Mouse (Mus musculus) ES-Bruce4 (cell line): ENCODE measurements around the gene Traf1. TPM values are rescaled to one million over a fixed set of nuclear protein-coding genes. Genes with fewer than 3 reads are reported as not detected.

Experiments used
- H3K27ac ChIP-seq: 2 replicates; pipeline ENCODE4 v1.5.1; 2012; ENCODE audit warnings: low read length, inconsistent platforms; ENCODE audit not compliant: insufficient read depth
- H3K27me3 ChIP-seq: 2 replicates; pipeline ENCODE4 v1.6.1; 2012; ENCODE audit warnings: mild to moderate bottlenecking, low read length, inconsistent platforms; ENCODE audit not compliant: control insufficient read depth, poor library complexity, insufficient read depth, severe bottlenecking
- H3K36me3 ChIP-seq: 2 replicates; pipeline ENCODE4 v1.6.1; 2012; ENCODE audit warnings: inconsistent platforms, mild to moderate bottlenecking, low read length, moderate library complexity; ENCODE audit not compliant: control insufficient read depth, poor library complexity, insufficient read depth, severe bottlenecking
- H3K4me1 ChIP-seq: one replicate; pipeline ENCODE4 v1.8.1; 2011; ENCODE audit warnings: low read length; ENCODE audit not compliant: control insufficient read depth, insufficient read depth
- H3K4me3 ChIP-seq: 2 replicates; pipeline ENCODE4 v1.5.1; 2011; ENCODE audit warnings: low read depth, mild to moderate bottlenecking, low read length
- H3K9ac ChIP-seq: 2 replicates; pipeline ENCODE4 v1.6.1; 2012; ENCODE audit warnings: low read depth, mild to moderate bottlenecking, inconsistent platforms; ENCODE audit not compliant: poor library complexity, severe bottlenecking
- H3K9me3 ChIP-seq: replicated peaks from 2 replicates; pipeline ENCODE4 v1.6.1; 2012; ENCODE audit warnings: mild to moderate bottlenecking, low read length, inconsistent platforms; ENCODE audit not compliant: control insufficient read depth, poor library complexity, insufficient read depth, severe bottlenecking
- CTCF ChIP-seq: IDR thresholded peaks from one replicate; pipeline ENCODE4 v1.8.1; 2011; ENCODE audit warnings: low read depth, low read length
- EP300 ChIP-seq: IDR thresholded peaks from 2 replicates; pipeline ENCODE4 v1.6.1; 2011; ENCODE audit warnings: low read depth, low read length; ENCODE audit not compliant: insufficient read depth
- POLR2A ChIP-seq: IDR thresholded peaks from one replicate; pipeline ENCODE4 v1.8.1; 2011; ENCODE audit warnings: low read length; ENCODE audit not compliant: insufficient read depth
- polyA plus RNA-seq: library from polyadenylated mRNA; stranded (reverse); fragments of >200 nt; gene quantifications from 2 replicates; pipeline ENCODE4 v1.2.4, GENCODE M21; 2011; ENCODE audit warnings: low read depth; ENCODE audit not compliant: missing spikeins, insufficient read depth, insufficient read length

Gene Traf1
- polyA plus RNA-seq, 1 experiment: 1.2 TPM

GRCm38 (mm10) chr2:34913218-34914068 is 48.1 kb downstream of the Traf1 start, which contains the start of gene Phf19:
Gene Phf19, minus strand, starts transcription at chr2:34914026.
- peaks cover 5% of the 10 kb centered on the region; the same call in 1 of the 2 replicates for H3K27me3 ChIP-seq
- H3K27ac ChIP-seq: no peak within 1 kb of the TSS
- TF ChIP-seq EP300: no peak
- no peak for TF ChIP-seq POLR2A
- TF ChIP-seq CTCF: no peak
- H3K4me1 ChIP-seq: no peaks in the 10 kb centered on the region
- H3K36me3 ChIP-seq: no peaks in the 10 kb centered on the region
- H3K4me3 ChIP-seq: peak within 1 kb of the TSS; percentile 87
- H3K9ac ChIP-seq: peak within 1 kb of the TSS; percentile 71
- no peaks in the 10 kb centered on the region for H3K9me3 ChIP-seq

DNA sequence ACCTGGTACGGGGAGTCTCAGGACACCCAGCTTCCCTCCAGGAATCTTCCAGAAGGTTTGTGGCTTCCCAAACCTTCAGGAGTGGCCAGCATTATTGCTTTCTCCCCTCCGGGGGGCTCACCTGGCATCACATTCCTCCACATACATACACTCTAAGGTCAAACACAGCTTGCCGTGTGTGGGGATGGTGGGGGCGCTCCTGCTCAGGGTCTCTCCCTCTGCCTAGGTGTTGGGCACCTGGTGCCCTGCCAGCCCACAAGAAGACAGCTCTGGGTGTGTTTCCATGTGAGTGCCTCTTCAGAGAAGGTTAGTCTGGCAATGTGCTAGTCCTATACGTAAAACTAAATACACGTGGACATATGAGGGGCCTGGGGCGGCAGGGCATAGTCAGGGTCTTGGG is 49.0 kb downstream of the Traf1 start:
- H3K4me1 ChIP-seq: no peaks in the 10 kb centered on the region
- no peak for TF ChIP-seq POLR2A
- TF ChIP-seq CTCF: no peak
- TF ChIP-seq EP300: no peak
- no peaks in the 10 kb centered on the region for H3K9me3 ChIP-seq
- H3K9ac ChIP-seq: peak overlapping the region; percentile 71
- H3K36me3 ChIP-seq: no peaks in the 10 kb centered on the region
- peaks cover 5% of the 10 kb centered on the region; the same call in 1 of the 2 replicates for H3K27me3 ChIP-seq
- no peak overlapping the region for H3K27ac ChIP-seq
- peak overlapping the region; percentile 87 for H3K4me3 ChIP-seq

GRCm38 (mm10) chr2:34911871-34912270 is 49.7 kb downstream of the Traf1 start:
- Histone ChIP-seq H3K4me1 (peaks cover 1% of the 10 kb centered on the region), H3K27ac (no peak overlapping the region), H3K4me3 (no peak overlapping the region), H3K27me3 (peaks cover 5% of the 10 kb centered on the region; the same call in 1 of the 2 replicates), H3K9me3 (no peaks in the 10 kb centered on the region), H3K9ac (no peak overlapping the region), H3K36me3 (no peaks in the 10 kb centered on the region)
- TF ChIP-seq POLR2A (no peak), CTCF (no peak), EP300 (no peak)

- H3K9ac ChIP-seq: no peak overlapping the region
- no peaks in the 10 kb centered on the region for H3K36me3 ChIP-seq
- peaks cover 5% of the 10 kb centered on the region; the same call in 1 of the 2 replicates for H3K27me3 ChIP-seq
- TF ChIP-seq EP300: no peak
- no peak for TF ChIP-seq CTCF
- TF ChIP-seq POLR2A: no peak
- no peak overlapping the region for H3K4me3 ChIP-seq
- no peak overlapping the region for H3K27ac ChIP-seq
- peaks cover 2% of the 10 kb centered on the region for H3K4me1 ChIP-seq
- no peaks in the 10 kb centered on the region for H3K9me3 ChIP-seq
These were observed 51.9 kb downstream of the Traf1 start for GRCm38 (mm10) chr2:34909719-34910118.

DNA sequence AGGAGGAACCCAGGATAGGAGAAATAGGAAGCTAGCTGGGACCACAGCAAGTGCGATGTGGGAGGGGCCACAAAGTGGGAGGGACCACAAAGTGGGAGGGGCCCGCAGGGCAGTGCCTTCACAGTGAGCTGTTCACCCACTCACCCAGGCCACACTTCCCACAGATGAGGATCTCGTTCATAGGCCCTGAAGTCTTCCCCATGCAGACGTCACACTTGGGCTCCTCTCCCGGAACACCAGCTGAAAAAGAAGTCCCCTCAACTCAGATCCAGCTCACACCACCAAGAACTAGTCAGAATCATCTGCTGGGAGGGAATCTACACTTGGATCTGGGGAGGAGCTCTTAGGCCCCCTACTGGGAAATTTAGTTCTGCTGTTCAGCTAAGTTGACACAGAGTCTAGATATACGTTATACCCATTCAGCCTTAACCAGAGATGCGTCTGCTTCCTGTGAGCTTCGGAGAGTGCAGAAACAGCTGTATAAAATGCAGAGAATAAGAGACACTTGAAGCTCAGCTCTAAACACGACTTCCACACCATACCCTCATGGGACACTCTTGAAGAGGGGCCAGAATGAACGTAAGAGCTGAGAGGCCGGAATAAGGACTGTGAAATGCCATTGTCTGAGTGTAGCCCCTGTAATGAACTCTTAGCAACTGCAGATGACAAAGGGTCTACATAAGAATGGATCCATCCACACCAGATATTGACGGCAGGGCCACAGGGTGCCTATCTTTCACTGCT is 54.5 kb downstream of the Traf1 start:
- TF ChIP-seq POLR2A (no peak), CTCF (no peak), EP300 (no peak)
- H3K4me3 ChIP-seq: no peak overlapping the region
- H3K36me3 ChIP-seq: no peaks in the 10 kb centered on the region
- no peaks in the 10 kb centered on the region for H3K9me3 ChIP-seq
- H3K27ac ChIP-seq: no peak overlapping the region
- H3K27me3 ChIP-seq: no peaks in the 10 kb centered on the region
- peaks cover 2% of the 10 kb centered on the region for H3K4me1 ChIP-seq
- H3K9ac ChIP-seq: no peak overlapping the region

DNA sequence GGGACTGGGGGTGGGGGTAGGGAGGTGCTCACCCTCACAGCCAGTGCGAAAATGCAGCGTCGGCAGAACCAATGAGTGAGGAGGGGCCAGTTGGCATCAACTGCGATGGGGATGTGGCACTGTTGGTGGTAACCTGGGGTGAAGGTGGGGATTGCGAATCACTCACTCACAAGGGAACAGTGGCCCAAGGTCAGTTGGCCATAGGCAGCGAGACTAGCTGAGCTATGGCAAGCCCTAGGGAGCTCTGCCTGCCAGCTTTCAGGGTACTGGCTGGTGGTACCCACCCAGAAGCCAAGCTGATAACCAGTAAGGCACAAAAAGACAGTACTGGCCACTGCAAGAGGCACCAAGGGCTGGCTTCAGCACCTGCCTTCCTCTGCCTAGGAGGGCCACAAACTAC is 55.1 kb downstream of the Traf1 start:
- Histone ChIP-seq H3K9ac (no peak overlapping the region), H3K9me3 (no peaks in the 10 kb centered on the region), H3K4me1 (peaks cover 2% of the 10 kb centered on the region), H3K4me3 (no peak overlapping the region), H3K36me3 (no peaks in the 10 kb centered on the region), H3K27ac (no peak overlapping the region), H3K27me3 (no peaks in the 10 kb centered on the region)
- TF ChIP-seq CTCF (no peak), EP300 (no peak), POLR2A (no peak)
